Mouse (Mus musculus) intestine, postnatal 0 days (tissue): Measurements from ENCODE around the gene Avpr2. TPM values are rescaled to one million over a fixed set of nuclear protein-coding genes. Genes with fewer than 3 reads are reported as not detected.
A peak's percentile ranks its signal among the peaks of the same experiment; 100 is the strongest.

Experiments used
- ATAC-seq: fragments of 200-750 bp; cut with Nextera tagmentation; 2 replicates; pipeline ENCODE4 v1.8.0; 2017; ENCODE audit warnings: mild to moderate bottlenecking, moderate TSS enrichment, moderate library complexity
- H3K27ac ChIP-seq: fragments of 300-500 bp; sonication (generic); 2 replicates; pipeline ENCODE4 v1.5.1; 2014; ENCODE audit warnings: mild to moderate bottlenecking, low read depth, low read length, moderate library complexity
- H3K27me3 ChIP-seq: fragments of 300-500 bp; sonication (generic); replicated peaks from 2 replicates; pipeline ENCODE4 v1.6.1; 2014; ENCODE audit warnings: low read length, mixed read lengths; ENCODE audit not compliant: control insufficient read depth, insufficient read depth
- H3K36me3 ChIP-seq: fragments of 300-500 bp; sonication (generic); 2 replicates; pipeline ENCODE4 v1.6.1; 2014; ENCODE audit warnings: mild to moderate bottlenecking, moderate library complexity; ENCODE audit not compliant: control insufficient read depth, insufficient read depth
- H3K4me1 ChIP-seq: fragments of 300-500 bp; sonication (generic); replicated peaks from 2 replicates; pipeline ENCODE4 v1.6.1; 2014; ENCODE audit warnings: antibody characterized with exemption, low read length, mixed read lengths; ENCODE audit not compliant: control insufficient read depth, insufficient read depth
- H3K4me2 ChIP-seq: fragments of 300-500 bp; sonication (generic); replicated peaks from 2 replicates; pipeline ENCODE4 v1.6.1; 2014; ENCODE audit warnings: low read depth, mild to moderate bottlenecking, moderate library complexity
- H3K4me3 ChIP-seq: fragments of 300-500 bp; sonication (generic); 2 replicates; pipeline ENCODE4 v1.5.1; 2014; ENCODE audit warnings: low read depth, low read length
- H3K9ac ChIP-seq: fragments of 300-500 bp; sonication (generic); 2 replicates; pipeline ENCODE4 v1.6.1; 2014; ENCODE audit warnings: mild to moderate bottlenecking, low read depth, low read length
- H3K9me3 ChIP-seq: fragments of 300-500 bp; sonication (generic); 2 replicates; pipeline ENCODE4 v1.6.1; 2016; ENCODE audit warnings: mixed run types; ENCODE audit not compliant: control insufficient read depth
- CTCF ChIP-seq: sonication (generic); IDR thresholded peaks from 2 replicates; pipeline ENCODE4 v1.5.1; 2016; ENCODE audit warnings: low read depth, mild to moderate bottlenecking, control low read depth, antibody characterized with exemption, moderate library complexity
- WGBS: fragments of 180-500 bp; shearing (Covaris S2); extraction: QIAGEN DNeasy Blood & Tissue Kit; methylation state at CpG from one replicate; pipeline ENCODE4 v1.1.7; 2014; 5-methylcytosine and 5-hydroxymethylcytosine counted together
- polyA plus RNA-seq: library from polyadenylated mRNA; unstranded; fragments of >200 nt; fragmentation: Nextera tagmentation; extraction: Ambion mirVana; gene quantifications from 2 replicates; pipeline ENCODE4 v1.2.1, GENCODE M21; 2015

Gene Avpr2
- polyA plus RNA-seq, 1 experiment from 2014 or later, result not detected

- H3K9me3 ChIP-seq, result no peaks in the 10 kb centered on the region
- H3K4me2 ChIP-seq, result no peak overlapping the region
- H3K27ac ChIP-seq, result no peak overlapping the region
- no peaks in the 10 kb centered on the region for H3K4me1 ChIP-seq
- 12% methylated on average over 5 of the region's 5 CpGs for WGBS
- H3K27me3 ChIP-seq, result no peaks in the 10 kb centered on the region
- H3K4me3 ChIP-seq, result no peak overlapping the region
- no peaks in the 10 kb centered on the region for H3K36me3 ChIP-seq
- no peak overlapping the region for H3K9ac ChIP-seq
- no peak for ATAC-seq
- no peak for TF ChIP-seq CTCF
Observed at GRCm38 (mm10) chrX:73869334-73869733, 22.6 kb upstream of the Avpr2 start.

- Histone ChIP-seq H3K36me3 (no peaks in the 10 kb centered on the region), H3K4me2 (no peak overlapping the region), H3K9me3 (no peaks in the 10 kb centered on the region), H3K4me3 (no peak overlapping the region), H3K4me1 (no peaks in the 10 kb centered on the region), H3K27ac (no peak overlapping the region), H3K9ac (no peak overlapping the region), H3K27me3 (0 out of 2 replicates have a peak, but pooled peaks cover 2% of the 10 kb centered on the region)
- TF ChIP-seq CTCF, result no peak
- no peak for ATAC-seq
Observed at GRCm38 (mm10) chrX:73871474-73871873, 20.4 kb upstream of the Avpr2 start.

DNA sequence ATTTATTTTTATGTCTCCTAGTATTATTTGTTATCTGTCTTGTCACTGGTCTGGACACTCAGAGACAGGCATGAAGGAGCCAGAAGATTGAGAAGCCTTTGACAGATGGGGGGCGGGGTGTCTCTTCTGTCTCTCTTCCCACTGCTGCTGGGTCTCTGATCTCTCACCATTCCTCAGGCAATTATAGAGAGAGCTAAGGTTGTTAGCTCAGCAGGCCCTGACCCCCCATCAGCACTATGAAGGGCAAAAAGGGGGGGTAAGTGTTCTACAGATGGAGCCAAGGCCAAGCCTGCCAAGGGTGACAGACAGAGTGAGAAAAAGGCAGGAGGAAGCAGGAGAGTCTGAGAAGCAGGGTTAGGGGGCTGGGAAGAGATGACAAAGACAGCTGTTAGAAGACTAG lies 19.9 kb upstream of the Avpr2 start:
- no peaks in the 10 kb centered on the region for H3K9me3 ChIP-seq
- H3K27ac ChIP-seq, result no peak overlapping the region
- H3K4me3 ChIP-seq, result no peak overlapping the region
- H3K4me1 ChIP-seq, result no peaks in the 10 kb centered on the region
- no peaks in the 10 kb centered on the region for H3K36me3 ChIP-seq
- 30% methylated on average over 1 of the region's 1 CpGs for WGBS
- no peak overlapping the region for H3K4me2 ChIP-seq
- H3K27me3 ChIP-seq, result 0 out of 2 replicates have a peak, but pooled peaks cover 5% of the 10 kb centered on the region
- ATAC-seq, result no peak
- no peak for TF ChIP-seq CTCF
- H3K9ac ChIP-seq, result no peak overlapping the region

DNA sequence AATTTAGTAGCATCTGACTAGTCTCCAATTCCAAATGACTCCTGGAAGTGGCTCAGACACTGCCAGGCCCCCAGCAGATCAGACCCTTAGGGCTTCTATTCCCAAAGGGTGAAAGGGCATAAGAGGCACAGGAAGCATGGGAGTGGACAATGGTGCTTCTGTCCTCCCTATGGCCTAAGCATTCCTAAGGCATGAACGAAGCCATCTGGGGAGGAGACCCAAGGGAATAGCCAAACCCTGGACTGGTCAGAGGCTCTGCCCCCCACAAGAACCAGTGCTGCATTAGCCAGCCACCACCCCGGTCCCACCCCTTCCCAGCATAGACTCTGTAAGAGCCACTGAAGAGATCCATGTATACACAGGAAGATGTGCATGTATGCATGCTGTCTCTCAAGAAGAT lies 16.0 kb upstream of the Avpr2 start:
- WGBS, result 70% methylated on average over 2 of the region's 2 CpGs
- Histone ChIP-seq H3K27ac (no peak overlapping the region), H3K4me1 (no peaks in the 10 kb centered on the region), H3K4me3 (no peak overlapping the region), H3K9ac (no peak overlapping the region), H3K27me3 (0 out of 2 replicates have a peak, but pooled peaks cover 14% of the 10 kb centered on the region), H3K36me3 (no peaks in the 10 kb centered on the region), H3K9me3 (no peaks in the 10 kb centered on the region), H3K4me2 (no peak overlapping the region)
- no peak for ATAC-seq
- no peak for TF ChIP-seq CTCF

GRCm38 (mm10) chrX:73877014-73877413 lies 14.9 kb upstream of the Avpr2 start:
- TF ChIP-seq CTCF, result no peak
- no peaks in the 10 kb centered on the region for H3K36me3 ChIP-seq
- 78% methylated on average over 1 of the region's 1 CpGs for WGBS
- H3K4me2 ChIP-seq, result no peak overlapping the region
- ATAC-seq, result no peak
- no peaks in the 10 kb centered on the region for H3K9me3 ChIP-seq
- no peak overlapping the region for H3K27ac ChIP-seq
- 0 out of 2 replicates have a peak, but pooled peaks cover 14% of the 10 kb centered on the region for H3K27me3 ChIP-seq
- H3K4me3 ChIP-seq, result no peak overlapping the region
- H3K4me1 ChIP-seq, result no peaks in the 10 kb centered on the region
- H3K9ac ChIP-seq, result no peak overlapping the region

- 15% methylated on average over 29 of the region's 48 CpGs for WGBS
- Histone ChIP-seq H3K36me3 (no peaks in the 10 kb centered on the region), H3K9ac (no peak overlapping the region), H3K4me2 (peak overlapping the region; percentile 65), H3K9me3 (no peaks in the 10 kb centered on the region), H3K4me1 (no peaks in the 10 kb centered on the region), H3K27me3 (0 out of 2 replicates have a peak, but pooled peaks cover 14% of the 10 kb centered on the region), H3K27ac (no peak overlapping the region), H3K4me3 (peak overlapping the region; percentile 34)
- TF ChIP-seq CTCF, result no peak
- peak; percentile 31; the same call in 1 of the 2 replicates for ATAC-seq
Observed at GRCm38 (mm10) chrX:73880194-73881035, 11.5 kb upstream of the Avpr2 start.
